Mouse (Mus musculus) heart, postnatal 14 days (tissue): ENCODE results near the gene Mn1. TPM values are rescaled to one million over a fixed set of nuclear protein-coding genes. Genes with fewer than 3 reads are reported as not detected.

Source experiments
- DNase-seq, 2 experiments: peaks; one replicate each; pipeline ENCODE4 v3.0.0; 2021 to 2022
- intact Hi-C: fragments of 180-260 bp; cut with DNase I; formaldehyde crosslinking; loops from one replicate; pipeline ENCODE4 v1.15.1; 2025
- total RNA-seq, 2 experiments: library from RNA; stranded (reverse); gene quantifications; 2 replicates each; pipeline ENCODE4 v1.2.3; 2021

Gene Mn1
- total RNA-seq, 2 experiments from 2014 or later, result 17.3 to 18.3 TPM

DNA sequence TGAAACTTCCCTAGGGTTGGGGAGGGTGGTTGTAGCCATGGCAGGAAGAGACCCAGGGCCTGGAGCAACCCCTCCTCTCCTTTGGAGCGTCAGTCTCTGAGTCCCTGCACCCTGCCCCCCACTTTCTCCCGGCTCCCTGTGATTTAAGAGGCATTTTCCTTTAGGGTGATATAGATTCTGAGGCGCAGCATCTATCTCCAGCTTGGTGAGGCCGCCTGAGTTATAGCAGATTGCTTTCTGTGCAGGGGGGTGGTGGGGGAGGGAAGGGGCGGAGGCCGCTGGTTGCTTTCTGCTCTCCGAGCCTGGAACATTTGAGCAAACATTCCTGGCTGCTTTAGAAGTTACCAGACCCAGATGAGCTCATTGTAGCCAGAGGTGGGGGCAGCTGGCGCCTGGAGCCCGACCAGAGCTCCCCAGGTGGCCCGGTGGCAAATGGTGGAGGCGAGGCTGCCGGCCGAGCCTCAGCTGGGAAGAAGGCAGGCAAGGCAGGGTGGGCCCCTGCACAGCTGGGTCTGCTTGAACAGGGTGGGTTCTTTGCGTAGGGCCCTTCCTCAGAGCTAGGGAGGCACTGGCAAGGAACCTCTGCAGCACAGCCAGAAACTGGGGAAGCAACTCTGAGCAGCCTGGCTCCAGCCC is 8.6 kb upstream of the Mn1 start:
- DNase-seq, result peak; percentile 60 to 64

DNA sequence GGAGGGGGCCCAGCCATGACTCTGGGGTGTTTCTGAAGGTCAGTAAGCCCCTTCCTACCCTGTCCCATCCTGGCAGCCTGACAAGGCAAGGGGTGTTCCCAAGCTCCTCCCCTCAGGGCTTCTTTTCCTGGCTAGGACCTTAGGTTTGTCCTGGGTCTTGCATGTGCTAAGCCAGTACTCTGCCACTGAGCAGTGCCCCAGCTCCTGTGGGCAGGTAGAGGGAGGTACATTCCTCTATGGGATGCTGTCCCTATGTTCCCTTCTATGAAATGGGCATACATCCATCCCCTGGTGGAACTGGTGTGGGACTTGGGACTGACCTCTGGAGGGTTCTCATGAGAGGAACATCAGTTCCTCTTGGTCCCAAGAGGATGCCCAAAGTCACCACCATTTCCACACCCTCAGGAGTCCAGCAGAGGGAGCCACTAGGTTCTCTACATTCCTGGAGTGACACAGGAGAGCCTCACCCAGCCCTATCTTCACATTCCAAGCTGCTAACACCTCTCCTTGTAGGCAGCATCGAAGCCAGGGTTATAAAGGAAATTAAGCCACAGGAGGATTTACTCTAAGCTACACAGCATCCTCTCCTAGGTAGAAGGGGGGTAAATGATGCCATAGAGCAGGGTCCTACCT is 7.6 kb upstream of the Mn1 start:
- peak in 1 of 2 experiments; percentile 55 for DNase-seq
- intact Hi-C loops, result loop anchor here (10.0 kb wide), 2 partner anchors 485 to 605 kb away; no protein-coding TSS in a partner anchor

More for the DNA sequence above, 8.6 kb upstream of the Mn1 start:
- intact Hi-C loops, result no loop called here

DNA sequence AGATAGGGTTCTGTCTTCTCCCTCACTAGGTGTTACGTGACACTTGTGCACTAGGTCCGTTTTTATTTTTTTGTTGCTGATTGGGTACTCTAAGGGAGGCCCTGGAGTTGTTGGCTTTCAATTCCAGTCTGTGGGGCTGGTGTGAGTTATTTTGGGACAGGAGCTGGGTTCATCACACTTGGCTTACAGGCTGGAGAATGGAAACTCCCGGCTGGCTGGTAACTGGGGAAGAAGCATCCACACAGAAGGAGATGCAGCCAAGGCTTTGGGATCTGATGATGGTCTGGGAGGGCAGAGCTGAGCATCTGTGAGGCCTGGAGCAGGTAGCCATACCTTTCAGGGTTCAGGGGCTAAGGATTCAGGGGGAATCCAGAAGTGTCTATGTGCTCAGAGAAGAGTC is 6.5 kb upstream of the Mn1 start:
- DNase-seq, result no peak
- intact Hi-C loops, result loop anchor here (10.0 kb wide), 2 partner anchors 484 to 604 kb away; no protein-coding TSS in a partner anchor

DNA sequence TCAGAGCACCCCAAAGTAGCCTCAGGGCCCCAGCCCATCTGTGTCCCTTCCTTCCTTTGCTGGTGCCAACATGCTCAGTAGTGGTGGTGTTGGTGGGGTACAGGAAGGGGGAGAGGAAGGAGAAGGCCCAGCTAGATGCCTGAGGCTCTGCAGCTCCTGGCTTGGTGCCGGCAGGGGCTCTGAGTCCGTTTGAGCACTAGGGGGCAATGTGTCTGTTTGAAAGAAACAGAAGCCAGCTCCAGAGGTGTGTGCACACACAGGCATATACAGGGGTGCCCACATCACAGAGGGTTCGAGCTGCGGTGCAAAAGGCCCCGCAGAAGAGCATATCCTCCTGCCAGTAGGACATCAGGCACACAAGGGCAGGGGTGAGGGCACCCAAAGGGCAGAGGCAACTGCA is 3.0 kb upstream of the Mn1 start:
- intact Hi-C loops, result loop anchor here (1.0 to 10.0 kb wide), 4 partner anchors 269 to 740 kb away; no protein-coding TSS in a partner anchor
- DNase-seq, result peak; percentile 84 to 93

DNA sequence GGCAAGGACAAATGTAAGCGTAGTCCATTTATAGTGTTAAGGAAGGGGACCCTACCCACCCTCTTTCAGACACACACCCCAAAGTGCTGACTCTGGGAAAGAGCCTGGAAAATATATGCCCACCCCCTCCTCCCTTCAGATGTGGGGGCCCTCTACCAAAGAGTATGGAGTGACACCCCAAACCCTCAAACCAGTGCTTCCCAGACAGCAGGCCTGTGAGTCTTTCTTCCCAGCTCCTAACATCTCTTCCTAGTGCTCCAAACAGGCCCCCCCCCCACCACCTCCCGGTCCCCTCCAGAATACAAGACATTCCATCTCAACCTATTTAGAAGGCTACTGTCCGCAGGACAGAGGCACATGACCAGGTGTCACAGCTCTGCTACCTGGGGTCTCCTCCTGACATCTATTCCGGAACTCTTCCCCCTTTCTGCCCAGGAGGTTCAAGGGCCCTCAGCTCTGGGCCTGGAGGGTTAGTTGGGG is 2.4 kb upstream of the Mn1 start:
- intact Hi-C loops, result loop anchor here (1.0 to 10.0 kb wide), 6 partner anchors 207 to 739 kb away; no protein-coding TSS in a partner anchor
- DNase-seq, result no peak

DNA sequence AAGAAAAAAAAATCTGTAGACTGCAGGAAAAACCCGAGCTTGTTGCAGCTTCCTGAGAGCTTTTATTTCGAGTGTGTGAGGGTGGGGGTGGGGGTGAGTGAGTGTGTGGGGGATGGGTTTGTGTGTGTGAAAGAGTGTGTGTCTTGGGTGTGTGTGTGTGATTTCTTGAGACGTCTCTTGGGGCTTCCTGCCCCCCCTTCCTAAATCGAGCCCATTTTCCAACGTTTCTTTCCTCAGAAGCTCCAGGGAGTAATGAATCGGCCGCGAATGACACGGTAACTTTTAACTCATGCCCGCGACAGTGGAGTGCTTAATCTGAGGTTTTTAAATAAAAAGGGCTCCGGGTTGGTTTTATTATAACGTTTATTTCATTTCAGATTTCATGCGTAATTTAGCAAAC is 1.6 kb upstream of the Mn1 start:
- no peak for DNase-seq
- intact Hi-C loops, result loop anchor here (5.0 to 10.0 kb wide), 4 partner anchors 207 to 599 kb away; no protein-coding TSS in a partner anchor

DNA sequence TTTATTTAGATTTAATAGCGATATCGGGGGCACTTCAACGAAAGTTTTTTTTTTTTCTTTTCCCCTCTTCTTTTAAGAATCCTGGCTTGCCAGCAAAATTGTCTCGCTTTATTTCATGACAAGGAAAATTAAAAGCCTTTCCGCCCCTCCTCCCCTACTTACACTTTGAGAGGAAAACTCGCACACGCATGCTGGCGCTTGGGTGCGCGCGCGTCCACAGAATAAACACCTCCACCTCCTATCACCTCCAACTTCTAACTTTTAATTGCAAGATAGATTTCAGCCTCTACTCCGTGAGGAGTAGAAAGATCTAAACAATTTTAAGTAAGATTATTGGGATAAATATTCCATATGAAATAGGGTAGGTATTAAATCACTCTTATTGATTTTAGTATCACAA is 1.1 kb upstream of the Mn1 start:
- no peak for DNase-seq

DNA sequence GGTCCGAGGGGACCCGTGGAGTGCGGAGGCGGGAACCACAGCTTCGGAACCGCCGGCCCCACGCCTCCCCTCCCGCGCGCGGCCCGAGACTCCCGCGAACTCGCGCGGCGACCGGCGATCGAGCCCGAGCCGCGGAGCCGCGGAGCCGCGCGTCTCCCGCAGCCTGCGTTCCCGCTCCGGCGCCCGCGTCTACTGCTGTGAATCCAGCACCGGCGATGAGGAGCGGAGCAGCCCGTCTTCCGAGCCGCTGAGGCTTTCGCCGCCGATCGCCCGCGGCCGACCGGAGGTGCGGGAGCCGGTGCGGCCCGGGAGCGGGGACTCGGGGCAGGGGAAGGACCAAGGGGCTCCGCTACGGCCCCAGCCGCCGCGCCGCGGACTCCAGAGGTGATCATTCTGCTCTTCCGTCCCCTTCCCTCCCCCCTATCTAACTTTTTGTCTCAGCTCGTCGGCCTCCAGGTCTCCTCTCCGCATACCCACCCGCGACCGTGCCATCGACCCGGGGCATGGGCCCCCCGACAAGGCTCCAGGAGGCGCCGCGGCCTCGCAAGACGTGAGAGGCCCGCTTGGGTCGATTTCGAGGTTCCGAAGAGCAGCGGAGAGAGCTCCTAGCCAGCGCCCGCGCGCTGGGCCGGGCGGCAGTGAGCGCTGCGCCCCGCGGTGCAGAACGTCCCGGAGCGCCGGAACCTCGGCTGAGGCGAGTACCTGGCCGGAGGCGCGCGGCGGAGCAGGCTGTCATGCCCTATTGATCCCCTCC is 393 bp downstream of the Mn1 start:
- intact Hi-C loops, result loop anchor here (2.0 to 10.0 kb wide), 6 partner anchors 49 to 597 kb away; no protein-coding TSS in a partner anchor
- peak; percentile 58 to 63 for DNase-seq

More for the DNA sequence above, 1.1 kb upstream of the Mn1 start:
- intact Hi-C loops, result loop anchor here (2.0 to 10.0 kb wide), 6 partner anchors 51 to 599 kb away; no protein-coding TSS in a partner anchor

DNA sequence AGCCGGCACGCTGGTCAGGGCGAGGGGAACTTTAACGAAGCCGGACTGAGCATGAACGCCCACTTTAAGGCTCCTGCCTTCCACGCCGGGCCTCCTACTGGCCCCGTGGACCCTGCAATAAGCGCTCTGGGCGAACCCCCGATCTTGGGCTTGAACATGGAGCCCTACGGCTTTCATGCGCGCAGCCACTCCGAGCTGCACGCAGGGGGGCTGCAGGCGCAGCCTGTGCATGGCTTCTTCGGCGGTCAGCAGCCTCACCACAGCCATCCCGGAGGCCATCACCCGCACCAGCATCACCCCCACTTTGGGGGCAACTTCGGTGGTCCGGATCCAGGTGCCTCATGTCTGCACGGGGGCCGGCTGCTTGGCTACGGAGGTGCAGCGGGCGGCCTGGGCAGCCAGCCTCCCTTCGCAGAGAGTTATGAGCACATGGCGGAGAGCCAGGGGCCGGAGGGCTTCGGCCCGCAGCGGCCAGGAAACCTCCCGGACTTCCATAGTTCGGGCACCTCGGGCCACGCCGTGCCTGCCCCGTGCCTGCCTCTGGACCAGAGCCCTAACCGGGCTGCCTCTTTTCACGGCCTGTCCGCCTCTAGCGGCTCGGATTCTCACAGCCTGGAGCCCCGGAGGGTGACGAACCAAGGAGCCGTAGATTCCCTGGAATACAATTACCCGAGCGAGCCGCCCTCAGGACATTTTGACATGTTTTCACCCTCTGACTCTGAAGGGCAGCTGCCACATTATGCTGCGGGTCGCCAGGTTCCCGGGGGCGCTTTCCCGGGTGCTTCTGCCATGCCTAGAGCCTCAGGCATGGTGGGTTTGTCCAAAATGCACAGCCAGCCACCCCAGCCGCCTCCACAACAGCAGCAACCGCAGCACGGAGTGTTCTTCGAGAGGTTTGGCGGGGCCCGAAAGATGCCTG is 1.3 kb downstream of the Mn1 start:
- intact Hi-C loops, result loop anchor here (5.0 to 10.0 kb wide), 4 partner anchors 204 to 596 kb away; no protein-coding TSS in a partner anchor
- peak; percentile 52 to 55 for DNase-seq

DNA sequence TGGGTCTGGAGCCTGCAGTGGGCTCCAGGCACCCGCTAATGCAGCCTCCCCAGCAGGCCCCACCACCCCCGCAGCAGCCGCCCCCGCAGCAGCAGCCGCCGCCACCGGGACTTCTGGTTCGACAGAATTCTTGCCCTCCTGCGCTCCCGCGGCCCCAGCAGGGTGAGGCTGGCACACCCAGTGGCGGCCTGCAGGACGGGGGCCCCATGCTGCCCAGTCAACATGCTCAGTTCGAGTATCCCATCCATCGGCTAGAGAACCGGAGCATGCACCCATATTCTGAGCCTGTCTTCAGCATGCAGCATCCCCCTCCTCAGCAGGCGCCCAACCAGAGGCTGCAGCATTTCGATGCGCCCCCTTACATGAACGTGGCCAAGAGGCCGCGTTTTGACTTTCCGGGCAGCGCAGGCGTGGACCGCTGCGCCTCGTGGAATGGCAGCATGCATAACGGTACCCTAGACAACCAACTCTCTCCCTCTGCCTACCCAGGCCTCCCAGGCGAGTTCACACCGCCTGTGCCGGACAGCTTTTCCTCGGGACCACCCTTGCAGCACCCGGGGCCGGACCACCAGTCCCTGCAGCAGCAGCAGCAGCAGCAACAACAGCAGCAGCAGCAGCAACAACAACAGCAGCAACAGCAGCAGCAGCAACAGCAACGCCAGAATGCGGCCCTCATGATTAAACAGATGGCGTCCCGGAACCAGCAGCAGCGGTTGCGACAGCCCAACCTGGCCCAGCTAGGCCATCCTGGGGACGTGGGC is 2.1 kb downstream of the Mn1 start:
- intact Hi-C loops, result loop anchor here (5.0 to 10.0 kb wide), 4 partner anchors 203 to 596 kb away; no protein-coding TSS in a partner anchor
- no peak for DNase-seq

DNA sequence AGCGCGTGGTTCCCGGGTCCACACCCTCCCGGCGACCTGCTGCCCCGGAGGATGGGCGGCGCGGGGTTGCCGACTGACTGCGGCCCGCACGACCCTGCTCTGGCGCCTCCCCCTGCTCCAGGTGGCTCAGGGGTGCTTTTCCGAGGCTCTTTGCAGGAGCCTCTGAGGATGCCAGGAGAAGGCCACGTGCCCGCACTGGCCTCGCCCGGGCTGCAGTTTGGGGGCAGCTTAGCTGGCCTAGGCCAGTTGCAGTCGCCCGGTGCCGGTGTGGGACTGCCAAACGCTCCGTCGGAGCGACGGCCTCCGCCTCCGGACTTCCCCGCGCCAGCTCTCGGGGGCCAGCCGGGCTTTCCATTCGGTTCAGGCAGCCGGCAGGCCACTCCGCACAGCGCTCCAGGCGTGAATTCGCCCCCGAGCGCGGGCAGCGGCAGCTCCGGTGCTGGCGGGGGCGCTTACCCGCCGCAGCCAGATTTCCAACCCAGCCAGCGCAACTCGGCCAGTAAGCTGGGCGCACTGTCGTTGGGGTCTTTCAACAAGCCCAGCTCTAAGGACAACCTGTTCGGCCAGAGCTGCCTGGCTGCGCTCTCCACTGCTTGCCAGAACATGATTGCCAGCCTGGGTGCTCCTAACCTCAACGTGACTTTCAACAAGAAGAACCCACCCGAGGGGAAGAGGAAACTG is 3.0 kb downstream of the Mn1 start:
- DNase-seq, result peak in 1 of 2 experiments; percentile 39
- intact Hi-C loops, result no loop called here

DNA sequence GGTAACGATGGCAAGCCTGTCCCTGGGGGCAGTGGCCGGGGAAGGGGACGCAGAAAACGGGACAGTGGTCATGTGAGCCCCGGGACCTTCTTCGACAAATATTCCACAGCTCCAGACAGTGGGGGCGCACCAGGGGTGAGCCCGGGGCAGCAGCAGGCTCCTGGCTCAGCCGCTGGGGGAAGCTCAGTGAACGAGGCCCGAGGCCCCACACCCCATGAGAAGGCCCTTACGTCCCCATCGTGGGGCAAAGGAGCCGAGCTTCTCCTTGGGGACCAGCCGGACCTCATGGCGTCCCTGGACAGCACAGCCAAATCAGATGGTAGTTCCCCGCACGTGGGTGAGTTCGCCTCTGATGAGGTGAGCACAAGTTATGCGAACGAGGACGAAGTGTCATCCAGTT is 3.7 kb downstream of the Mn1 start:
- no peak for DNase-seq
- intact Hi-C loops, result no loop called here

DNA sequence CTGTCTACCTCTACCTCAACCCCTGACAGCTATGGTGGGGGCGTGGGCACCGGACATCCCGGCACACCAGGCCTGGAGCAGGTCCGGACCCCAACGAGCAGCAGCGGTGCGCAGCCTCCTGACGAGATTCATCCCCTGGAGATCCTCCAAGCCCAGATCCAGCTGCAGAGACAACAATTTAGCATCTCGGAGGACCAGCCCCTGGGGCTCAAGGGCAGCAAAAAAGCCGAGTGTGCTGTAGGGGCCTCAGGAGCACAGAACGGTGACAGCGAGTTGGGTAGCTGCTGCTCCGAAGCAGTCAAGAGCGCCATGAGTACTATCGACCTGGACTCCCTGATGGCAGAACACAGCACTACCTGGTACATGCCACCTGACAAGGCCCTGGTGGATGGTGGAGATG is 4.3 kb downstream of the Mn1 start:
- intact Hi-C loops, result no loop called here

DNA sequence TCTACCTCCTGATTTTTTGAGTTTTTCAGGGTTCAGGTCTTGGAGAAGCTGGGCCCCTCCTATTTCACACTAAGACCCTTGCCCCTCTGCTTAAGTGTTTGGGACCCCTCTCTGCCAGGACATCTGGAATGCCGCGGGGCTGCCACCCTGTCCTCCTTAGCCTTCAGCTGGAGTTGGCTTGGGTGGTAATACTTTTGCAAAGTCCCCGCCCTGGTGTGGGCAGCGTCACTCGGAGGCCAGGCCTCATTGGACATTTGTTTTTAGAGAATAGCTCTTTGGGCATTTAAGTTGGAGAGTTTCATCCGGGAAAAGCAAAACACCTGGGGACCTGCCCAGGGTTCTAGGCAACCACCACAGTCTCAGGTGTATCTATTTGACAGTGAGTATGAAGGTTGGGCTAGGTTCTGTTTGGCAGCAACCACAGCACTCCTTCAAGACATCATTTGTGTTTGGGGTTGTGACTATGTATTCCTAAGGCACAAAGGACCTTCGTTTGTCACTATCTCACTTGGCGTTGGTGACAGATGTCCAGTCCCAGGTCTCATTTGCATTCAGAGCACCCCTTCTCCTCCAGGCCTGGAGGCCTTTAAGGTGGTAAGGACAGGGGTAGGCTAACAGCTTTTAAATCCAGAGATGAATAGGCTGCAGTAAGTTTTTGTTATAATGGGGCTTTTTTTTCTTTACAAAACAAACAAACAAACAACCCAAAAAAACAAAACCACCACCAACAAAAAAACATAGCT is 5.1 kb downstream of the Mn1 start:
- intact Hi-C loops, result no loop called here
- DNase-seq, result no peak

More for the DNA sequence above, 4.3 kb downstream of the Mn1 start:
- DNase-seq, result no peak

DNA sequence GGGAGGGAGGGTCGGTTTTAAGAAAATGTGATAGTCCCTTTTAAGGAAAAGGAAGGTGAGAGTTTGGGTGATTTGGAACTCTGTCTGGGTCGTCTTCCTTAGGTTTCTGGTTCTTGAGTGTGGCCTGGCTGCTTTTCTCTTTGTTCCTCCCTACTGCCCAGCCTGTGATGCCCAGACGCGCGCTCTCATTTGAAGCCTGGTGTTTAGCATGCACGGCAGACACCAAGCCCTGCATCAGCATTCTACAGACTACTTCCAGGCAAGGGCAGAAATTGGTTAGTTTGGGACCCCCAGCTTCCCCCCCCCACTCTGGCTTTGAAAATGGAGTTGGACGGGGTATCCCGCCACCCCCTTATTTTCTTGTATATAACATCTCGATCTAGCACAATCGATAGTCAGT is 5.8 kb downstream of the Mn1 start:
- DNase-seq, result no peak
- intact Hi-C loops, result no loop called here

DNA sequence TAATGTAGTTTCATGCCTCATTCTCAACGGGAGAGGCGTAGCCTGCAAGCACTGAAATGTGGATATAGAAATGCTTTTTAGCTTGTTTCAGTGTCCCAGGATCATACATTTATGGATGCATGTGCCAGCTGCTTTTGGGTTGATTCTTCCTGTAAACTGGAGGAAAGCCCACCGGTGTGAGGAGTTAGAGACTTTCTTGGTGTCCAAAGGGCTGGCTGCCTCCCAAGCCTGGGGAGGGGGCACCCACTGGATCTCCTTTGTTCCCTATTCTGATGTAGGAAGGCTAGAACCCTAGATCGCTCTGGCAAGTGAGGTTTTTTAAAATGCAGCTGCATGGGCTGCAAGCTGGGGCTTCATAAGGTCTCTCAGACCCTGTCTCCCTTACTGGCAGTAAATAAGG is 6.5 kb downstream of the Mn1 start:
- intact Hi-C loops, result no loop called here
- no peak for DNase-seq

DNA sequence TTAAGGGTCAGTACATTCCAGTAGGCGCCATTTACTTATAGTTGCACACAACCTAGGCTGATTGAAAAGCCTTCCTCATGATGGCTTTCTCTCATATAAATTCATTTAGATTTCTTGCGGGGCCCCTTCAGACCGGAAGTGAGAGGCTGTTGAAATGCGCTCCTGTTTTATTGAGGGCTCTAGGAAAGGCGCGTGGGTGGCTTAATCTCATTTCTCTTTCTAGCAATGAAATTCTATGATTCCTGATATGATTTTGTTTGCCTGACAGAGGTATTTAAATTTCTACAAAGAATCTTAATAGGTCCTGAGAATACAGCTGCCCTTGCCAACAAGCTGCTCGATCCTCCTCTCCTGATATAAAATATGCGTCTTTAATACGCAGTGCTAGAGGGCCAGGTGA is 8.7 kb downstream of the Mn1 start:
- no peak for DNase-seq
- intact Hi-C loops, result no loop called here

DNA sequence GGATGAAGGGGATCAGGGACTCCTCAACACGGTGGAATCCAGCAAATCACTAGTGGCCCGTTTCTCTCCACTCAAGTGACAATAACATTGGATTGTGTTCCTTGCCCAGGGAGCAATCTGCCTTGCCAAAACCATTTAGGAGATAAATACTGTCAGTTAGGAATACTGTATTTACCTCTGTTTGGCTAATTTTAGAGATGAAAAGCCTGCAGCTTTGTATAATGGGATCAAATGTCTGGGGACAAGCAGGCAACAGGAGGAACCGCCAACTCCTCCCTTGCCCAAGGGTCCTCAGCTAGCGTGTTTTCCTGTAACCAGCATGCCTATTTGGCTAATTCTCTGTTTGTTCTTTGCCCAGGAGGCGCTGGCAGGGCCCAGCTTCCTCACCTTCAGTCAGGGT is 9.1 kb downstream of the Mn1 start:
- intact Hi-C loops, result no loop called here
- DNase-seq, result no peak
